Mouse (Mus musculus) left cerebral cortex, postnatal 4 days (tissue): ENCODE results near the gene Atad5. TPM values are rescaled to one million over a fixed set of nuclear protein-coding genes. Genes with fewer than 3 reads are reported as not detected.
"Not testable (repeated sequence)": the region's sequence is repeated elsewhere in the genome, so short reads cannot be mapped to it uniquely, and the experiment has no call there.

ENCODE experiments used
- DNase-seq: peaks from one replicate; pipeline ENCODE4 v3.0.0-alpha.2; 2022
- intact Hi-C: fragments of 180-260 bp; cut with DNase I; formaldehyde crosslinking; loops from one replicate; pipeline ENCODE4 v1.15.1; 2025
- total RNA-seq, 2 experiments: library from RNA; stranded (reverse); gene quantifications; 2 replicates each; pipeline ENCODE4 v1.2.3; 2021

The Atad5 gene
- total RNA-seq, 2 experiments from 2014 or later, result 8.0 to 8.9 TPM

DNA sequence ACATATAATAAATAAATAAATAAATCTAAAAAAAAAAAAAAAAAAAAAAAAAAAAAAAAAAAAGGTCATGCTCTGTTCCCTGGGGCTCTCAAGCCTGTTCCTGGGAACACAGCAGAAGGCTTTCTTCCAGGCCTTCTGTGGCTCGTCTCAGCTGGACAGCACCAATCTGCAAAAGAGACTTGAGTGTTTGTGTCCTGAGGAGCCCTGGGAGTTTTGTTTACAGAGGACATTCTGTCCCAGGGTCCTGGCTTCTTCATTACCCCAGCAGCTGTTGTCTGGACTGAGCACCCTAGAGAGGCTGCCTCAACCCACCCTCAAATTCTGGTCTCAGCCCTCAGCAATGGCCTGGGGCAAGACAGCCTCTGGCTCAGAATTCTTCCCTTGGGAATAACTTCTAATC lies 59.1 kb downstream of the Atad5 start:
- intact Hi-C loops, result no loop called here

GRCm38 (mm10) chr11:80148974-80149373 lies 59.8 kb downstream of the Atad5 start:
- DNase-seq, intact Hi-C loops: not testable (repeated sequence)

More for the DNA sequence above, 59.1 kb downstream of the Atad5 start:
- DNase-seq, result no peak

GRCm38 (mm10) chr11:80149412-80150023 lies 60.3 kb downstream of the Atad5 start:
- DNase-seq, result no peak
- intact Hi-C loops, result no loop called here

- intact Hi-C loops, result no loop called here
Measured at GRCm38 (mm10) chr11:80150566-80150965, 61.4 kb downstream of the Atad5 start.

DNA sequence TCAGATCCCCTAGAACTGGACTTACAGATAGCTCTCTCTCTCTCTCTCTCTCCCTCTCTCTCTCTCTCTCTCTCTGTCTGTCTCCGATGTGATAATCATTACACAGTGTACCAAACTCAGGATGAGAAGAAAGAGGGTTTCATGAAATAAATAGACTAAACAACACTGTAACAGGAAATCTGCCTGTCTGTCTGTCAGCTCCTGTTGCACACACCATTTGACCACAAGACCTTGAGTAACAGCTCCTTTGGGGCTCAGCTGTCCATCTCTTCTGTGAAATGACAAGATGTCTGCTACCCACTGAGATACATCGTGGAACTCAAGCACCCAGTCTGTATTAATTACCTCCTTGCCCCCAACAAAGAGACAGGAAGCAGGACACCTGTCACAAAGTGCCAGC lies 62.3 kb downstream of the Atad5 start:
- DNase-seq, result no peak
- intact Hi-C loops, result no loop called here

More at GRCm38 (mm10) chr11:80150566-80150965, 61.4 kb downstream of the Atad5 start:
- no peak for DNase-seq

DNA sequence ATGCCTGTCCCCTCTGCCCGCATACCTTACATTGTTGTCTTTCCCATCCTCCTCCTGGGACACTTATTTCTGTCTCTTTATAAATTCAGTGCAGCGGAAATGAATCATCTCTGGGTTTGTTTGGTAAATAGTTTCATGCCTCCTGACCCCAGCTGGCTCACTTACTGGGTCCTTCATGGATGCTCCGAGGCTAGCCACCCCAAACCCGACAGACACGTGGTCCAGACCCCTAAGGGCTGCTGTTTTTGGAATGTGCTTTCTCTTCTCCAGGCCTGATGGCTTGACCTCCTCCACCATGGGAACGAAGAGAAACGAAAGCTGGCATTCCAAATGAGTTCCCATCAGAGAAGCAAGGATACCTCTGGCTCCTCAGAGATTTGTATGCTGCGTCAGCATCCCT lies 63.2 kb downstream of the Atad5 start:
- intact Hi-C loops, result no loop called here
- DNase-seq, result no peak

GRCm38 (mm10) chr11:80153857-80154495 lies 64.8 kb downstream of the Atad5 start, which contains the start of gene Adap2:
Gene Adap2, plus strand, starts transcription at chr11:80154105.
- intact Hi-C loops, result no loop called here
- DNase-seq, result peak; percentile 72

- intact Hi-C loops, result no loop called here
- no peak for DNase-seq
Measured at GRCm38 (mm10) chr11:80154501-80154900, 65.3 kb downstream of the Atad5 start.

GRCm38 (mm10) chr11:80155541-80155940 lies 66.3 kb downstream of the Atad5 start:
- no peak for DNase-seq
- intact Hi-C loops, result no loop called here

DNA sequence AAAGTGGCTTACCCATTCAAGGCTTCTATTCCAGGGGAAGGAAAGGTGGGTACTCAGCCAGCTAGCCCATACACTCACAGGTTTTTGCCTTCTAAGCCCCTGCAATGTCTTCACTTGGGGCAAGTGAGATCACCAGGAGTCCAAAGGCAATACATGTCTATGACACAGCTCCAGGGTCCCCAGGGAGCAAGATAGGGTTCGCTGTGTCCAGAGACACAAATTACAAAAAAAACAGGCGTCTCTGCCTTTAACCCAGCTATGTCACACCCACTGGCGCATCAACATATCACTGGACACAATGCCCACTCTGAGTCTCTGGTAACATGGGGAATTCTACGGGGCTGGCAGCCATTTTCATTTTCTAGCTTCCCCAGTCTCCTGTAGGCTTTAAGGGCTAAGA lies 66.8 kb downstream of the Atad5 start:
- intact Hi-C loops, result no loop called here
- DNase-seq, result no peak

GRCm38 (mm10) chr11:80156841-80157240 lies 67.6 kb downstream of the Atad5 start:
- intact Hi-C loops, result no loop called here
- DNase-seq, result no peak

- DNase-seq, result no peak
- intact Hi-C loops, result no loop called here
Measured at GRCm38 (mm10) chr11:80159018-80159417, 69.8 kb downstream of the Atad5 start.

GRCm38 (mm10) chr11:80161041-80161440 lies 71.8 kb downstream of the Atad5 start:
- intact Hi-C loops, result no loop called here
- no peak for DNase-seq

- no peak for DNase-seq
- intact Hi-C loops, result no loop called here
Measured at GRCm38 (mm10) chr11:80163362-80164116, 74.3 kb downstream of the Atad5 start.

DNA sequence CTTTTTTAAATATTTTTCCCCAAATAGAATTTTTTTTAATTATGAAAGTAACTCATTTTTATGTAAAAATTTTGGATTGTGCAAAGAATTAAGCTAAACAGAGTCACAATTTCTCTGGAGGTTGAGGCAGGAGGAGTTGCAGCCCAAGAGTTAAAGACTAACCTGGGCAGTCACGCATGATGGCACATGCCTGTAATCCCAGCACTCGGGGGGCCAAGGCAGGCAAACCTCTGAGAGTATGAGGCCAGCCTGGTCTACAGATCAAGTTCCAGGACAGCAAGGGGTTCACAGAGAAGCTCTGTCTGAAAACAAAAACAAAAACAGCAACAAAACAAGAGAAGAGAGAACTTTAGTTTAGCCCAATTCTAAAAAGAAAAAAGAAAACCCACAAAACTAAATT lies 75.0 kb downstream of the Atad5 start:
- DNase-seq, result no peak
- intact Hi-C loops, result no loop called here

GRCm38 (mm10) chr11:80168121-80168520 lies 78.9 kb downstream of the Atad5 start:
- no peak for DNase-seq
- intact Hi-C loops, result no loop called here

GRCm38 (mm10) chr11:80168611-80169249 lies 79.5 kb downstream of the Atad5 start:
- no peak for DNase-seq
- intact Hi-C loops, result no loop called here

DNA sequence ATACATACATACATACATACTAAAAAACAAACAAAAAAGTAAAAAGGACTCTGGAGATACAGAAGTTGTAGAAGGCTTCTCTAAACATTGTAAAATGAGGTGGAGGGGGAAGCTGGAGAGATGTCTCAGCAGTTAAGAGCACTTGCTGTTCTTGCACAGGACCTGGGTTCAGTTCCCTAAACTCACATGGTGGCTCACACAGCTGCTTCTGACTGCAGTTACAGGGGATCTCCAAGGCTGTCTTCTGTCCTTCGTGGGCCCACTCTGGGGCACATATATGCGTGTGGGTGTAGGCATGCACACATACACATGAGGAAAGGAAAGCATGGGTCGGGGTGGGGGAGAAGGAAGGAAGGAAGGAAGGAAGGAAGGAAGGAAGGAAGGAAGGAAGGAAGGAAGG lies 80.4 kb downstream of the Atad5 start:
- intact Hi-C loops, result no loop called here

DNA sequence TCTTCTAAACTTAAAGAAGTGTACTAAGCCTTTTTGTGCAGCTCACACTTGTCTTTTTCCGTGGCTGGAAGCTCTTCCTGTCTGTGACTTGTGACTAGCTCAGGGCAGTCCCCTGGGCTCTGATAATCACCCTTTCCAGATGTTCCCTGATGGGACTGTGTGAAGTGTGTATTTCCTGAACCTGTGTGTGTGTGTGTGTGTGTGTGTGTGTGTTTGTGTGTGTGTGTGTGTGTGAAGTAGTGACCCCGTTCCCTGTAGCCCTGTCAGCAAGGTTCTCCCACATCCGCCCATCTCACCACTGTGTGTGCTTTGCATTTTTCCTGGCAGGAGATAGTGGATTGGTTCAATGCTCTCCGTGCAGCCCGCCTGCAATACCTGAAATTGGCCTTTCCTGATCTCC lies 81.2 kb downstream of the Atad5 start:
- DNase-seq, result no peak

More for the DNA sequence above, 80.4 kb downstream of the Atad5 start:
- DNase-seq, result no peak

DNA sequence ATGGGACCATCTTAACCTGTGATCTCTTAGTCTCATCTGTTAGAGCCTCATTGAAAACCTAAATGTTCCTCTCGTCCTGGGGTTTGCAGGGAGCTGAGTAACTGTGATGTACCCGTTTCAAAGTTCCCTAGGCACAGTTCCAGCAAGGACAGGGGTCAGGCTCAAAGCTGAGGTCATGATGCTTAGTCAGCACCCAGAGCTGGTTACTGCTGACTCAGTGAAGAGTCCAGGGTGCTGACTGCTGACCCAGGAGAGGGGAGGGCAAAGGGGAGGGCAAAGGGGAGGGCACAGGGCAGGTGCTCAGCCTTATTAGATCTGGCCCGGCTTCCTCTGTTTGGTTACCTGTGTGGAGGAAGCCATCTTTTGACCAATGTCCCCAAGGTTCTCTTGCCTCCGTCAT lies 82.7 kb downstream of the Atad5 start:
- intact Hi-C loops, result no loop called here
- no peak for DNase-seq

More for the DNA sequence above, 81.2 kb downstream of the Atad5 start:
- intact Hi-C loops, result no loop called here

DNA sequence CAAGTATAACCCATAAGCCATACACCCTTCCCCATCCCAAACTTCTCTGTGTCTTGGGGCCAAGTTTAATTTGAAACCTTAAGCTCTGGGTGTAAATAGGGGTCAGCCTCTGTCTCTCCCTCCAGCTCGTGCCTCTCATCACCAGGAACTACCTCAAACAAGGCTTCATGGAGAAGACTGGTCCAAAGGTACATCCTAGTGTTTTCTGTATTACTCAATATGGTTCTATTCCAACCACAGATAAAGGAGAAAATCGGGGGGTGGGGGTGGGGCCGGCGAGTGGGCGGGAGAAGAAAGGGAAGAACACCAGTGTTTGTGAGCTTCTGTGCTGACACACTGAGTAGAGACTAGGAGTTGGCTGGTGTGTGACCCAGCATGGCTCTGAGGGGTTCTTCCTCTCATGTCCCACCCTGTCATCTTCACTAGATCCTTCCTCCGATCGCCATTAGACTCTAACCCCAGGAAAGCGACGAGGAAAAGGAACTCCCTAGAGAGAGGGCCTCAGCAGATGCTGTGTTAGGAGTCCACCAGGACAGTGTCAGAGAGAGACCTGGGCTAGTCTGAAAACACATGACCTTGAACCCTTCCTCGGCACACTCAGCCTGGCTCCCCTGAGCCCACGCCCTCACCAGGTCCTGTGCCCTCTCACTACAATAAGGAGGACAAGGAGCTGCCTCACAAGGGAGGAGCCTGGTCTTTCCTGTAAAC lies 84.9 kb downstream of the Atad5 start:
- intact Hi-C loops, result no loop called here
- no peak for DNase-seq
